Mouse (Mus musculus) embryonic facial prominence, embryonic 12.5 days (tissue): Measurements from ENCODE around the gene Gm37240. TPM values are rescaled to one million over a fixed set of nuclear protein-coding genes. Genes with fewer than 3 reads are reported as not detected.
A peak's percentile ranks its signal among the peaks of the same experiment; 100 is the strongest.

ENCODE experiments used
- ATAC-seq: fragments of 200-750 bp; cut with Nextera tagmentation; 2 replicates; pipeline ENCODE4 v1.8.0; 2017; ENCODE audit not compliant: insufficient number of reproducible peaks, insufficient read depth, low FRiP score, low TSS enrichment
- H3K27ac ChIP-seq: fragments of 300-500 bp; sonication (generic); 2 replicates; pipeline ENCODE4 v1.5.1; 2016; ENCODE audit warnings: mild to moderate bottlenecking
- H3K27me3 ChIP-seq: fragments of 300-500 bp; sonication (generic); 2 replicates; pipeline ENCODE4 v1.6.1; 2016; ENCODE audit warnings: mild to moderate bottlenecking, moderate library complexity
- H3K36me3 ChIP-seq: fragments of 300-500 bp; sonication (generic); 2 replicates; pipeline ENCODE4 v1.6.1; 2016; ENCODE audit warnings: mild to moderate bottlenecking
- H3K4me1 ChIP-seq: fragments of 300-500 bp; sonication (generic); 2 replicates; pipeline ENCODE4 v1.6.1; 2016
- H3K4me2 ChIP-seq: fragments of 300-500 bp; sonication (generic); replicated peaks from 2 replicates; pipeline ENCODE4 v1.6.1; 2016; ENCODE audit warnings: mild to moderate bottlenecking, moderate library complexity
- H3K4me3 ChIP-seq: fragments of 300-500 bp; sonication (generic); 2 replicates; pipeline ENCODE4 v1.5.1; 2016; ENCODE audit warnings: mild to moderate bottlenecking
- H3K9ac ChIP-seq: fragments of 300-500 bp; sonication (generic); 2 replicates; pipeline ENCODE4 v1.6.1; 2016; ENCODE audit warnings: mild to moderate bottlenecking, moderate library complexity
- H3K9me3 ChIP-seq: fragments of 300-500 bp; sonication (generic); 2 replicates; pipeline ENCODE4 v1.6.1; 2016; ENCODE audit warnings: mild to moderate bottlenecking, moderate library complexity
- WGBS: fragments of 180-500 bp; shearing (Covaris S2); methylation state at CpG from one replicate; pipeline ENCODE4 v1.1.7; 2016; 5-methylcytosine and 5-hydroxymethylcytosine counted together
- polyA plus RNA-seq: library from polyadenylated mRNA; unstranded; fragments of >200 nt; fragmentation: Nextera tagmentation; extraction: Ambion mirVana; gene quantifications from 2 replicates; pipeline ENCODE4 v1.2.1, GENCODE M21; 2016

Gm37240 gene
- polyA plus RNA-seq, 1 experiment from 2014 or later, result 4.0 TPM

- Histone ChIP-seq H3K9ac (no peak overlapping the region), H3K4me3 (no peak overlapping the region), H3K27me3 (no peaks in the 10 kb centered on the region), H3K36me3 (no peaks in the 10 kb centered on the region), H3K27ac (no peak overlapping the region), H3K9me3 (no peaks in the 10 kb centered on the region), H3K4me1 (peaks cover under 1% of the 10 kb centered on the region; the same call in 1 of the 2 replicates), H3K4me2 (no peak overlapping the region)
- ATAC-seq, result no peak
- WGBS, result 79% methylated on average over 3 of the region's 3 CpGs
These were observed 1079.5 kb downstream of the Gm37240 start for GRCm38 (mm10) chr3:84807826-84808225.

DNA sequence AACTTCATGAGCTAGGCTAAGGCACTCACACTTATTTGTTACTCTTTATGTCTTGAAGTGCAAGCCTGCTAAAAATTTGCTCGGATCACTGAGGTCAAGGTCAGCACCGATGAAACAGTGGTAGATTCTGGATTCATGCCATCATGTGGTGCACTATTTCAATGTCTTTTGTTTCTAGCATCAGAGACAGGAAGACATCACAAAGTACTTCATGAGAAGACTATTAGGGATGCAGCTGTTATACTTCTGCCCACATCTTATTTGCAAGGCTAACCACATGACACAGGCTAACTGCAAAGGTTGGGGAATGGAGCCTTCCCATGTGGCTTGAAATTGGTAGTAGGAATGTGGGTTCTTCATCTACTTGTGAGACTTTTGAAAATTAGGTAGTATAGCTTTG is 1081.1 kb downstream of the Gm37240 start:
- Histone ChIP-seq H3K4me1 (no peaks in the 10 kb centered on the region), H3K27ac (no peak overlapping the region), H3K4me3 (no peak overlapping the region), H3K9me3 (no peaks in the 10 kb centered on the region), H3K4me2 (no peak overlapping the region), H3K9ac (no peak overlapping the region), H3K36me3 (no peaks in the 10 kb centered on the region), H3K27me3 (no peaks in the 10 kb centered on the region)
- 75% methylated on average over 2 of the region's 2 CpGs for WGBS
- no peak for ATAC-seq

GRCm38 (mm10) chr3:84804036-84804435 is 1083.3 kb downstream of the Gm37240 start:
- Histone ChIP-seq H3K36me3 (no peaks in the 10 kb centered on the region), H3K9ac (no peak overlapping the region), H3K27me3 (no peaks in the 10 kb centered on the region), H3K9me3 (no peaks in the 10 kb centered on the region), H3K4me2 (no peak overlapping the region), H3K27ac (no peak overlapping the region), H3K4me3 (no peak overlapping the region), H3K4me1 (no peaks in the 10 kb centered on the region)
- 78% methylated on average over 9 of the region's 9 CpGs for WGBS
- no peak for ATAC-seq

- no peak overlapping the region for H3K27ac ChIP-seq
- H3K9me3 ChIP-seq, result peaks cover 8% of the 10 kb centered on the region; the same call in 1 of the 2 replicates
- no peak overlapping the region for H3K4me2 ChIP-seq
- no peaks in the 10 kb centered on the region for H3K27me3 ChIP-seq
- no peak overlapping the region for H3K9ac ChIP-seq
- no peaks in the 10 kb centered on the region for H3K4me1 ChIP-seq
- H3K36me3 ChIP-seq, result no peaks in the 10 kb centered on the region
- no peak for ATAC-seq
- WGBS, result 89% methylated on average over 4 of the region's 4 CpGs
- H3K4me3 ChIP-seq, result no peak overlapping the region
These were observed 1099.4 kb downstream of the Gm37240 start for GRCm38 (mm10) chr3:84787914-84788313.

GRCm38 (mm10) chr3:84776084-84776483 is 1111.2 kb downstream of the Gm37240 start:
- no peak overlapping the region for H3K4me3 ChIP-seq
- no peaks in the 10 kb centered on the region for H3K36me3 ChIP-seq
- H3K9me3 ChIP-seq, result no peaks in the 10 kb centered on the region
- no peak for ATAC-seq
- no peak overlapping the region for H3K4me2 ChIP-seq
- H3K9ac ChIP-seq, result no peak overlapping the region
- H3K27me3 ChIP-seq, result no peaks in the 10 kb centered on the region
- 66% methylated on average over 1 of the region's 1 CpGs for WGBS
- peak overlapping the region; percentile 42; the same call in 1 of the 2 replicates for H3K27ac ChIP-seq
- H3K4me1 ChIP-seq, result peaks cover 13% of the 10 kb centered on the region; the same call in 1 of the 2 replicates

DNA sequence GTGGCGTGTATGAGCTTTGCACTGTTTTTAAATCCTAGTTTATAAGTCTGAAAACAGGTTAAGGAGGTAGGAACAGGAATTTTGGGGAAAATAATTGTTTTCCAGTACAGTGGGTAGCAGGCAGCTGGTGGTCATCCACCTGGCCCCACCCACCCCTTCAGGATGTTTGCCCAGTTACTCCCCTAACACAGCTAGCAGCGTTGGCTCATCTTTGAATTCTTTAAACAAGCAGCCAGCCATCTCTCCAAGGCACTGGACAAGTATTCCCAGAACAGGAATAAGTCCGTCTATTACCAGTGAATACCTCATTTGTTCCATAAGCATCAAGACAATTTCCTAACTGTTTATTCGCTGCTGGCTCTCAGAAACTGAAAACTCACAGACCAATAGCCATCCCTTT is 1111.7 kb downstream of the Gm37240 start:
- H3K9me3 ChIP-seq, result no peaks in the 10 kb centered on the region
- H3K4me1 ChIP-seq, result peaks cover 13% of the 10 kb centered on the region; the same call in 1 of the 2 replicates
- H3K36me3 ChIP-seq, result no peaks in the 10 kb centered on the region
- no peak overlapping the region for H3K4me3 ChIP-seq
- H3K27me3 ChIP-seq, result no peaks in the 10 kb centered on the region
- no peak overlapping the region for H3K4me2 ChIP-seq
- no peak overlapping the region for H3K9ac ChIP-seq
- no peak for ATAC-seq
- whole genome bisulfite sequencing, result 47% methylated on average over 4 of the region's 4 CpGs
- peak overlapping the region; percentile 42; the same call in 1 of the 2 replicates for H3K27ac ChIP-seq

GRCm38 (mm10) chr3:84775067-84775423 is 1112.3 kb downstream of the Gm37240 start:
- Histone ChIP-seq H3K4me2 (no peak overlapping the region), H3K27ac (peak overlapping the region; percentile 42; the same call in 1 of the 2 replicates), H3K36me3 (no peaks in the 10 kb centered on the region), H3K4me3 (no peak overlapping the region), H3K27me3 (no peaks in the 10 kb centered on the region), H3K9ac (no peak overlapping the region), H3K4me1 (peaks cover 13% of the 10 kb centered on the region; the same call in 1 of the 2 replicates), H3K9me3 (no peaks in the 10 kb centered on the region)
- no peak for ATAC-seq
- 65% methylated on average over 6 of the region's 6 CpGs for WGBS

DNA sequence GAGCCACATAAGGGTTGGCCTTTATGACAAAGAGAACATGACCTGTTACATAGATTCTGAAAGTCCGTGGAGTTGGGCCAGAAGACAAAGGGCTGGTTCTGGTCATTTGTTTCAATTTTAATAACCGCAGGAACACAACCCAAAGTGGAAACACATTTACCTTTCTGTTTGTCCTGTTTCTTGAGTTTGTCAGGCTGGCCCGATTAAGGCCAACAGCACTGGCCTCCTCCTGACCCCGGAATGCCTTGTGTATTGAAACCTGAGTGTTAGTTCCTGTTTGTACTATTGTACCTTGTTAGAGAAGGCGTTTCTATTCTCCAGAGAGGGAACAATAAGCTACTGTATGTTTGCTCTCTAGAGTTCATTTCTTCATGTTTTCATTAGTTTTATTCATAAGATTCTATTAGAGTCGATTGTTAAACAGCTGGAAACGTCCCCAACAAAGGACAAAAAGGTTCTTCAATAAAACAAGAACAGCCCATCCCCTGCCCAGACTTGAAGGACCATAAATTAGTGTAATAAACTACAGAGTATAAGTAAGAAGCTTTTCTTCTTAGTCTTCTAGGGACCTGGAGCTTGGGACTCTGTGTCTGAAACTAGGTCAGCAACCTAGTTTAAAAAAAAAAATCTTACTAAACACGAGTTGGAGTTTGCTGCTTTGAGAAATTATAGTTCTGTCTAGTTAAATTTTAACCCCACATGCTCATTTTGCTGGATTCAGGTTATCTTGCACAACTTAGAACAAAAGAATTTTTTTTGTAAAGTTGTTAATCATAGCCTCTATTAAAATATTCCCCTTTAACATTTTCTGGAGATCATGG is 1112.9 kb downstream of the Gm37240 start:
- H3K27ac ChIP-seq, result no peak overlapping the region
- H3K4me1 ChIP-seq, result peaks cover 13% of the 10 kb centered on the region; the same call in 1 of the 2 replicates

GRCm38 (mm10) chr3:84771980-84772379 is 1115.3 kb downstream of the Gm37240 start:
- H3K4me2 ChIP-seq, result no peak overlapping the region
- H3K27ac ChIP-seq, result no peak overlapping the region
- 49% methylated on average over 2 of the region's 2 CpGs for WGBS
- no peak overlapping the region for H3K9ac ChIP-seq
- no peak overlapping the region for H3K4me3 ChIP-seq
- H3K27me3 ChIP-seq, result no peaks in the 10 kb centered on the region
- peaks cover 13% of the 10 kb centered on the region; the same call in 1 of the 2 replicates for H3K4me1 ChIP-seq
- no peaks in the 10 kb centered on the region for H3K9me3 ChIP-seq
- no peak for ATAC-seq
- no peaks in the 10 kb centered on the region for H3K36me3 ChIP-seq

More for the DNA sequence above, 1112.9 kb downstream of the Gm37240 start:
- H3K36me3 ChIP-seq, result no peaks in the 10 kb centered on the region
- H3K9ac ChIP-seq, result no peak overlapping the region
- no peaks in the 10 kb centered on the region for H3K27me3 ChIP-seq
- no peak overlapping the region for H3K4me3 ChIP-seq
- no peak for ATAC-seq
- WGBS, result 30% methylated on average over 8 of the region's 8 CpGs
- H3K9me3 ChIP-seq, result no peaks in the 10 kb centered on the region
- no peak overlapping the region for H3K4me2 ChIP-seq

DNA sequence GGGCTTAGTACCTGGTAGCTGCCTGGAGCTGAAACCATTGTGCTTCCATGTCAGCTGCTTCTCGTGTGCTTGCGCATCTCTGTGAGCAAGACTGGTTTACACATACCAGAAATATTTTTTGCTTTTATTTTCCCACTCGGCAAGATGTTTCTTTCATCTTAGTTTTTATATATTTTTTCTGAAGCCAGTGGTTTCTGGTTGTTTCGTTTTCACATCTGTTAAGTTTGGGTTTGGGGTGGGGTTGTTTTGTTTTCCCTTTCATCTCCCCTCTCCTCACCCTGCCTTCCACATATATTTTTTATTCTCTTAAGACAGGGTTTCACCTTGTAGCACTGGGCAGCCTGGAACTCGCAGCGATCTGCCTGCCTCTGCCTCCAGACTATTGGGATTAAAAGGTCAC is 1116.8 kb downstream of the Gm37240 start:
- H3K4me2 ChIP-seq, result no peak overlapping the region
- H3K9ac ChIP-seq, result no peak overlapping the region
- no peaks in the 10 kb centered on the region for H3K9me3 ChIP-seq
- no peak for ATAC-seq
- H3K36me3 ChIP-seq, result no peaks in the 10 kb centered on the region
- no peak overlapping the region for H3K4me3 ChIP-seq
- H3K4me1 ChIP-seq, result peaks cover 2% of the 10 kb centered on the region; the same call in 1 of the 2 replicates
- H3K27me3 ChIP-seq, result no peaks in the 10 kb centered on the region
- WGBS, result 87% methylated on average over 6 of the region's 6 CpGs
- H3K27ac ChIP-seq, result no peak overlapping the region

DNA sequence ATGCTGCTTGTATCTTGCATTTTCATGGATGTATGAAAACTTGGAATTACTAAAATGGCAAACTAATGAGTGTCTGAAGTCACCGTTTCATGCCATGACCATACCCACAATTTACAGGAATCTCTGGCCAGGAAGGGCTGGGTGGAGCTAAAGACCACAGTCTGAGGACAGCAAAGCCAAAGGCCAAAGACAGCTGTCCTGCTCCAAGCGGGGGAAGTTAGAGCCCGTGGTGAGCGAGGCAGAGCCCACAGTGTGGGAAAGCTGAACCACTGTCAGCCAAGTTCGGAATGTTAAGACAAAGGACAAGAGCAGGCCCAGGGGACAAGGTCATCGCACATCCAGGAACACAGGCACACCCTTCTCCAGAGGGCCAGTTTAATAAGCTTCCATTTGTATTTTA is 1117.9 kb downstream of the Gm37240 start:
- Histone ChIP-seq H3K9ac (no peak overlapping the region), H3K27me3 (no peaks in the 10 kb centered on the region), H3K27ac (no peak overlapping the region), H3K4me1 (no peaks in the 10 kb centered on the region), H3K4me2 (no peak overlapping the region), H3K4me3 (no peak overlapping the region), H3K36me3 (no peaks in the 10 kb centered on the region), H3K9me3 (no peaks in the 10 kb centered on the region)
- no peak for ATAC-seq
- 74% methylated on average over 6 of the region's 6 CpGs for WGBS

GRCm38 (mm10) chr3:84768940-84769339 is 1118.4 kb downstream of the Gm37240 start:
- ATAC-seq, result no peak
- no peaks in the 10 kb centered on the region for H3K9me3 ChIP-seq
- H3K4me1 ChIP-seq, result no peaks in the 10 kb centered on the region
- 85% methylated on average over 4 of the region's 4 CpGs for WGBS
- no peaks in the 10 kb centered on the region for H3K27me3 ChIP-seq
- no peak overlapping the region for H3K27ac ChIP-seq
- no peak overlapping the region for H3K4me3 ChIP-seq
- no peak overlapping the region for H3K4me2 ChIP-seq
- H3K9ac ChIP-seq, result no peak overlapping the region
- no peaks in the 10 kb centered on the region for H3K36me3 ChIP-seq
